In genomic region chr8:110844941-110845340, GRCm38 (mm10) we compare ENCODE assay signal across 1 mouse cellular context.
TF ChIP-seq lines count a peak whose summit lies in the region.

No protein-coding gene starts in this region.

TF ChIP-seq in MEL, 35 proteins besides CTCF, POLR2A, EP300 and RAD21:
- no peak for TF ChIP-seq NRF1 (IDR thresholded peaks at IDR 0.05; ENCODE audit: insufficient read depth, low read depth, low read length, poor library complexity, severe bottlenecking)
- TF ChIP-seq MYB (IDR thresholded peaks at IDR 0.05; ENCODE audit: low read depth, low read length) = no peak
- no peak for TF ChIP-seq NELFE (IDR thresholded peaks at IDR 0.05; ENCODE audit: low read depth, low read length)
- no peak for TF ChIP-seq MEF2A (IDR thresholded peaks at IDR 0.05; ENCODE audit: extremely low read depth, insufficient replicate concordance, low read depth, low read length, poor library complexity, severe bottlenecking)
- TF ChIP-seq ELF1 (IDR thresholded peaks at IDR 0.05; ENCODE audit: low read depth, low read length) = no peak
- TF ChIP-seq TAL1 (IDR thresholded peaks at IDR 0.05; ENCODE audit: low read length) = no peak
- no peak for TF ChIP-seq ZC3H11A (IDR thresholded peaks at IDR 0.05; ENCODE audit: low read depth, low read length)
- TF ChIP-seq ZNF384 (IDR thresholded peaks at IDR 0.05; ENCODE audit: low read depth, low read length) = no peak
- TF ChIP-seq CHD2 (IDR thresholded peaks at IDR 0.05; ENCODE audit: low read length) = no peak
- TF ChIP-seq HCFC1 (IDR thresholded peaks at IDR 0.05; ENCODE audit: low read depth, low read length) = no peak
- no peak for TF ChIP-seq RCOR1 (IDR thresholded peaks at IDR 0.05; ENCODE audit: low read depth, low read length)
- no peak for TF ChIP-seq UBTF (IDR thresholded peaks at IDR 0.05; ENCODE audit: borderline replicate concordance, insufficient read depth, low read depth, low read length)
- no peak for TF ChIP-seq GABPA (IDR thresholded peaks at IDR 0.05; ENCODE audit: low read depth, low read length)
- no peak for TF ChIP-seq USF2 (IDR thresholded peaks at IDR 0.05; ENCODE audit: borderline replicate concordance in 1 of 2, insufficient read depth in 1 of 2, low read depth in 1 of 2, low read length in 2 of 2)
- TF ChIP-seq TCF12 (IDR thresholded peaks at IDR 0.05; ENCODE audit: low read depth, low read length) = no peak
- TF ChIP-seq SMC3 (IDR thresholded peaks at IDR 0.05; ENCODE audit: low read depth, low read length) = no peak
- no peak for TF ChIP-seq ZKSCAN1 (IDR thresholded peaks at IDR 0.05; ENCODE audit: low read depth, low read length)
